Mouse (Mus musculus) cerebral cortex, adult 2 months (tissue): ENCODE results near the gene Sulf2.

Experiments used
- WGBS: fragments of 180-500 bp; shearing (Covaris S2); methylation state at CpG from one replicate; pipeline ENCODE4 v1.1.7; 2018; 5-methylcytosine and 5-hydroxymethylcytosine counted together

Sulf2 gene

DNA sequence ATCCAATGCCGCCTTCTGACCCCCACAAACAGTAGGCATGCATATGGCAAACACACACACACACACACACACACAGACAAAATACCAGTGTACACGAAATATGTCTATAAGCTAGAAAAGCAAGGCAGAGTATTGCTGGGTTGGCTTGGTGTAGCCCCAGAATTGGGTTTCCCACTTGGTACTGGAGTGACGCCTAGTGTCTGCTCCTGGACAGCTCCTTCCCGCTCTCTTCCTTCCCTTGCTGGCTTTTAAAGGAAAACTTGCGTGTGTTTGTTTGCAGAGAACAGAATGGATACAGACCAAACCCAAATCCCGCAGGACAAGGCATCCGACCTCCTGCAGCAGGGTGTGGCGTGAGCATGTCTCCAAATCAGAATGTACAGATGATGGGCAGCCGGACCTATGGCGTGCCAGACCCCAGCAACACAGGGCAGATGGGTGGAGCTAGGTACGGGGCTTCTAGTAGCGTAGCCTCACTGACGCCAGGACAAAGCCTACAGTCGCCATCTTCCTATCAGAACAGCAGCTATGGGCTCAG is 101.4 kb downstream of the Sulf2 start:
- WGBS, result 92% methylated on average over 14 of the region's 14 CpGs

- 51% methylated on average over 7 of the region's 7 CpGs for WGBS
These were observed 103.5 kb downstream of the Sulf2 start for GRCm38 (mm10) chr2:166051966-166052365.

- WGBS, result 91% methylated on average over 17 of the region's 17 CpGs
These were observed 104.0 kb downstream of the Sulf2 start for GRCm38 (mm10) chr2:166051421-166051820.

DNA sequence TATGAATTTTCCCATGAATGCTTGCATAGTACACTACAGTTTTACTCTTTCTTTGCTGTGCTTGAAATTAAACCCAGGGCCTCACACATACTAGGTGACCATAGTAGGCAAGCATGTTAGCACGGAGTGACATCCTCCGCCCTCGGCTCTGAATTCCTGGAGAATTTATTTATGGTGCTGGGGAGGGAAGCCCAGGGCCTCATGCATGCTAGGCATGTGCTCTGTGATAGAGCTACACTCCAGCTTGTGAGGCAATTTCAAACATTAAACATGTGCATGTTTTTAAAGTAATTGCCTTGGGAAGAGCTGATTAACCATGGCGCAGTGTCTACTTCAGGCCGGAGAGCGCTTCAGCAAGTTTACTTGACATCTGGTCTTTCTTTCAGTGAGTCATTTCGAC is 106.6 kb downstream of the Sulf2 start:
- 61% methylated on average over 7 of the region's 7 CpGs for WGBS

- WGBS, result 94% methylated on average over 4 of the region's 4 CpGs
These were observed 107.5 kb downstream of the Sulf2 start for GRCm38 (mm10) chr2:166047931-166048330.

- 32% methylated on average over 10 of the region's 10 CpGs for WGBS
These were observed 109.6 kb downstream of the Sulf2 start for GRCm38 (mm10) chr2:166045549-166046501.

DNA sequence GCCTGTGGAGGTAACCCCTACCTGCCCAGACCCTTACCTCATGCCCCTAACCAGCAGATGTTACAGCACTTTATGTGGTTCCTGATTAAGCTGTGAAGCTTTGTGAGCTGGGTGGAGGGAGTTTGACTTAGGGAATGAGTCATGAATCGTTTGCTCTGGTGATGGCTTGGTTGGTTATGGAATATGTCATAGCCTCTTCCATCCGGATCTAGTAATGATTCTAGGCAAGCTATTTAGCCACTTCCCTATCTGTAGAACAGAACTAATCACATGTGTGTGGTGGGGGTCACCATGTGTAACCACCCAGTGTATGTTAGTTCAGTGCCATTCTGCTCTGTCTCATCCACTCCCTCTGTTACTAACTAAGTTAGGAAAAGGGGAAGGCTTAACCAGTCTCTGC is 110.5 kb downstream of the Sulf2 start:
- 31% methylated on average over 2 of the region's 2 CpGs for WGBS

DNA sequence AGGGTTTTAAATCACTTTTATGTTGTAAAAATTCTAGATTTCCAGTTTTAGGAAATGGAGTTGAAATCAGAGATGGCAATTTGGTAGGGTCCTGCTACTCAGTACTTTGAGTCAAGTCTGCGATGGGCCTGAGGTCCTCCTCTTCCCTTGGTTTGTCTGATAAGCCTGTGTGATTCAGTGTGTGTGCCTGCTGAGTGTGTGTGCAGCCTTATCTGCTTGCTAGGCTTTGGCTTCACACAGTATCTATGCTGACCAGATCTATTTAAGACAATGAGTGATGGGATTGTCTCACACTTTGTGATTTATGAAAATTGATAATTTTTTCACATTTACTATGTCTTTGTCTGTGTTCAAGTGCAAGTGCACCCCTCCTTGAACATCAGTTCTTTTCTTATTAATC is 112.9 kb downstream of the Sulf2 start:
- whole genome bisulfite sequencing, result 91% methylated on average over 1 of the region's 1 CpGs

- 92% methylated on average over 4 of the region's 4 CpGs for whole genome bisulfite sequencing
These were observed 115.8 kb downstream of the Sulf2 start for GRCm38 (mm10) chr2:166039681-166040080.

DNA sequence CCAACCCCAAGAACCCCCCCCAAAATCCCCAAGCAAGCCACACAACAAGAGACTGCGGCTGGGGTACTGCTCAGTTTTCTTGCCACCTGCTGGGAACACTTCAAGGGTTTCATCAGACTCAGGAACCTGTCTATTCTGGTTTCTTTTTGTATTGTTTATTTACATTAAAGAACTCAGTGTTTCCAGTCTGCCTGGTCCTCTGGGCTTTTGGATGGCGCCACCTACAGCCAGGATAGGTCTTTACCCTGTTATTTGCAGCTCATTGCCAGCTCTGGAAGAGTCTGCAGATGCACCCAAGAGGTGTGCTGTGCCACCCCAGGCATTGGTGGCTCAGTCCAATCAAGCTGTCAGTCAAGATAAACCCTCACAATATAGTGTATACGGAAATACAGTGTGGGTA is 119.7 kb downstream of the Sulf2 start:
- 54% methylated on average over 3 of the region's 3 CpGs for WGBS

GRCm38 (mm10) chr2:166034967-166035490 is 120.4 kb downstream of the Sulf2 start:
- 60% methylated on average over 3 of the region's 3 CpGs for WGBS

DNA sequence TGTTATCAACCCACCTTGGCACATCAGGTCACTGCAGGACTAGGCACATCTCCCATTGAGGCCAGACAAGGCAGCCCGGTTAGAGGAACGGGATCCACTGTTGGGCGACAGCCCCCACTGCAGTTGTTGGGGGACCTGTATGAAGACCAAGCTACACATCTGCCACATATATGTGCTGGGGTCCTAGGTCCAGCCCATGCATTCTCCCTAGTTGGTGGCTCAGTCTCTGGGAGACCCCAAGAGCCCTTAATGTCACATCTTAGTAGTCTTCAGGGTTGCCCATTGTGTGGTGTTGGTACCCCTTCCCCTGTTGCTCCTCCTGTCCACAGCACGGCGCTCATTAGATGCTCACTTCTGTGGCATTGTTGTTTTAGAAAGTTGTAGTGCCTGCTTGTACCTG is 122.8 kb downstream of the Sulf2 start:
- WGBS, result 94% methylated on average over 5 of the region's 5 CpGs

DNA sequence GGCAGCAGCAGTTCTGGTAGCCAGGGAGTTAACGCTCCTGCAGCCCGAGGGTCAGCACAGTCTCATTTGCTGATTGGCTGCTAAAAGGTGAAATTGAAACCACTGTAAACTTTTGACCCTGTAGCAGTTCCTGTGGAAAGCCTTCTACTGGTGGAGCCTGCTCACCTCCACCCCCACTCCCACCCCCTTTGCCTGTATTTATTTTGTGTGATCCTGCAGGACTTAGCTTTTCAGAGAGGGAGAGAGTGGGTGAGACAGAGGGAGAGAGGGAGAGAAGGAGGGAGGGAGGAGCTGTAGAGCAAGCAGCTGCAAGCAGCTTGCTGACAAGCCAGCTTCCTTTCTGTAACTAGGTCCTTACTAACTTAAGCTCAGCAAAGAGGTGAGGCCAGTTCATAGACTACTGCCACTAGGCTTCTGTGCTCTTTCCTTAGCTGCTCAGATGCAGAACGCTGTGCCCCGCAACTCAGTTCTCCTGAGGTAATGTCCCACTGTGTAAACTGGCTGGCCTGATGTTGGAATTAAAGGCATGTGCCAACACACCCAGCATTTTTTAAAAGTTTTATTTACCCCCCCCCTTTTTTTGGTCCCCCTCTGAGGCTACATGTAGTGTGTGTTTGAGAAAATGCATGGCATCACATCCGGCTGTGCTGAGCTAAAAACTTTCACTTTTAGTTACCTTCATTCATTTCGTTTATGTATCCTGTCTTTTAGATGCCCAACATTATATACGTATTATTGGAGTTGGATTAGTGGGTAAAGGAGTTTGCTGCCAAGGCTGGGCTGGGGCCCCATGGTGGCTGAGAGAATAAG is 124.1 kb downstream of the Sulf2 start:
- WGBS, result 26% methylated on average over 7 of the region's 7 CpGs

- WGBS, result 36% methylated on average over 13 of the region's 13 CpGs
These were observed 125.0 kb downstream of the Sulf2 start for GRCm38 (mm10) chr2:166030256-166030995.

GRCm38 (mm10) chr2:166029232-166029631 is 126.2 kb downstream of the Sulf2 start:
- WGBS, result 33% methylated on average over 4 of the region's 4 CpGs

DNA sequence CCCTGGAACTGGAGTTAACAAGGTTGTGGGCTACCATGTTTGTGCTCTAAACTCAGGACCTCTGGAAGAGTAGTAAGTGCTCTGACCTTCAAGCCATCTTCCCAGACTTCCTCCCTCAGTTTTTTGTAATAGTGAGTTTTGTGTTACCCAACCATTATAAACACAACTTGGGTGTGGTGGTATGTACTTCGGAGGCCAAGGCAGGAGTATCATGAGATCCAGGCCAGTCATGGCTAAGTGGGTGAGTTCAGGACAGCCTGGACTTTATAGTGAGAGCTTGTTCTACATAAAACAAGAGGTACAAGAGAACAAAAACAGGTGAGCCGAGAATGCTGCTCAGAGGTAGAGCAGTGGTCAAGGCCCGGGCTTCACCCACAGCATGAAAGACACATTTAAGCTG is 127.6 kb downstream of the Sulf2 start:
- 91% methylated on average over 3 of the region's 3 CpGs for WGBS

- WGBS, result 87% methylated on average over 5 of the region's 5 CpGs
These were observed 129.5 kb downstream of the Sulf2 start for GRCm38 (mm10) chr2:166025943-166026342.

- 41% methylated on average over 4 of the region's 4 CpGs for WGBS
These were observed 130.8 kb downstream of the Sulf2 start for GRCm38 (mm10) chr2:166024621-166025020.

GRCm38 (mm10) chr2:166024079-166024478 is 131.4 kb downstream of the Sulf2 start:
- WGBS, result 79% methylated on average over 3 of the region's 3 CpGs
